Mouse (Mus musculus) lung, adult 2 months (tissue): ENCODE measurements at regions not wholly inside any gene's neighbourhood (a gene's known extent, or its start where the extent isn't known, plus 50 kb on each side); places are given as distances from the start of the nearest gene placed in this dataset.

ENCODE experiments used
- DNase-seq: peaks from one replicate; pipeline ENCODE4 v3.0.0; 2022
- H3K4me1 ChIP-seq: fragments of 200-500 bp; 2 replicates; pipeline ENCODE4 v1.6.1; 2011; ENCODE audit warnings: low read length; ENCODE audit not compliant: control insufficient read depth, insufficient read depth
- H3K4me3 ChIP-seq: fragments of 200-500 bp; replicated peaks from 2 replicates; pipeline ENCODE3; 2011; ENCODE audit warnings: low read depth, mild to moderate bottlenecking, control low read depth, low read length; ENCODE audit errors: extremely low read depth
- CTCF ChIP-seq: fragments of 200-500 bp; IDR thresholded peaks from 2 replicates; pipeline ENCODE4 v1.5.1; 2011; ENCODE audit warnings: mild to moderate bottlenecking, low read length, control low read depth; ENCODE audit not compliant: insufficient read depth
- POLR2A ChIP-seq: fragments of 200-500 bp; IDR thresholded peaks from 2 replicates; pipeline ENCODE4 v1.6.1; 2011; ENCODE audit warnings: low read depth, mild to moderate bottlenecking, control low read depth, low read length, borderline replicate concordance; ENCODE audit errors: extremely low read depth
- WGBS: fragments of 180-500 bp; shearing (Covaris S2); methylation state at CpG from one replicate; pipeline ENCODE4 v1.1.7; 2018; 5-methylcytosine and 5-hydroxymethylcytosine counted together

DNA sequence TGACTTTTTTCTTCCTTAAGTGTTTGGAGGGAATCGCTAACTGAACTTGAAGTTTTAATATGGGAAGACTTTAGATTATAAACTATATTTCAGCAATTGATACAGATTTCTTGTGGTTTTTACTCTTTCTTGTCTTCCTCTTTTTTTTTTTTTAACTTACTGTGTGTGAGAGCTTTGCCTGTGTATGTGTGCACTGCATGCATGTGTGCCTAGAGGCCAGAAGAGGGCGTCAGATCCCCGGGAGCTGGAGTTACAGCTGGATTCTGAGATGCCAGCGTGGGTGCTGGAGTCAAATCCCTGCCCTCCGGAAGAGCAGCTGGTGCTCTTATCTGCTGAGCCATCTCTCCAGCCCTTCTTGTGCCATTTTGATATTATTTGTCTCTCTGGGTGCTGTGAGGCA lies 129.6 kb downstream of the Trim33 start:
- Histone ChIP-seq H3K4me3 (no peak overlapping the region), H3K4me1 (no peaks in the 10 kb centered on the region)
- TF ChIP-seq POLR2A: no peak
- no peak for TF ChIP-seq CTCF
- 81% methylated on average over 5 of the region's 5 CpGs for WGBS
- no peak for DNase-seq

- Histone ChIP-seq H3K4me3 (no peak overlapping the region), H3K4me1 (no peaks in the 10 kb centered on the region)
- WGBS: 70% methylated on average over 2 of the region's 2 CpGs
- TF ChIP-seq POLR2A (no peak), CTCF (no peak)
- no peak for DNase-seq
Measured at GRCm38 (mm10) chr3:103412247-103412646, 133.2 kb downstream of the Trim33 start.

GRCm38 (mm10) chr3:103415051-103415695 lies 136.1 kb downstream of the Trim33 start:
- H3K4me3 ChIP-seq: no peak overlapping the region
- 74% methylated on average over 8 of the region's 8 CpGs for WGBS
- DNase-seq: no peak
- TF ChIP-seq CTCF (no peak), POLR2A (no peak)
- no peaks in the 10 kb centered on the region for H3K4me1 ChIP-seq

- no peak for DNase-seq
- H3K4me1 ChIP-seq: no peaks in the 10 kb centered on the region
- no peak for TF ChIP-seq POLR2A
- H3K4me3 ChIP-seq: no peak overlapping the region
- 7% methylated on average over 2 of the region's 2 CpGs for WGBS
Measured at GRCm38 (mm10) chr3:103416296-103416695, 137.2 kb downstream of the Trim33 start.

- H3K4me1 ChIP-seq: no peaks in the 10 kb centered on the region
- 89% methylated on average over 4 of the region's 4 CpGs for WGBS
- TF ChIP-seq POLR2A (no peak), CTCF (no peak)
- no peak for DNase-seq
- no peak overlapping the region for H3K4me3 ChIP-seq
Measured at GRCm38 (mm10) chr3:103417781-103418180, 138.7 kb downstream of the Trim33 start.

DNA sequence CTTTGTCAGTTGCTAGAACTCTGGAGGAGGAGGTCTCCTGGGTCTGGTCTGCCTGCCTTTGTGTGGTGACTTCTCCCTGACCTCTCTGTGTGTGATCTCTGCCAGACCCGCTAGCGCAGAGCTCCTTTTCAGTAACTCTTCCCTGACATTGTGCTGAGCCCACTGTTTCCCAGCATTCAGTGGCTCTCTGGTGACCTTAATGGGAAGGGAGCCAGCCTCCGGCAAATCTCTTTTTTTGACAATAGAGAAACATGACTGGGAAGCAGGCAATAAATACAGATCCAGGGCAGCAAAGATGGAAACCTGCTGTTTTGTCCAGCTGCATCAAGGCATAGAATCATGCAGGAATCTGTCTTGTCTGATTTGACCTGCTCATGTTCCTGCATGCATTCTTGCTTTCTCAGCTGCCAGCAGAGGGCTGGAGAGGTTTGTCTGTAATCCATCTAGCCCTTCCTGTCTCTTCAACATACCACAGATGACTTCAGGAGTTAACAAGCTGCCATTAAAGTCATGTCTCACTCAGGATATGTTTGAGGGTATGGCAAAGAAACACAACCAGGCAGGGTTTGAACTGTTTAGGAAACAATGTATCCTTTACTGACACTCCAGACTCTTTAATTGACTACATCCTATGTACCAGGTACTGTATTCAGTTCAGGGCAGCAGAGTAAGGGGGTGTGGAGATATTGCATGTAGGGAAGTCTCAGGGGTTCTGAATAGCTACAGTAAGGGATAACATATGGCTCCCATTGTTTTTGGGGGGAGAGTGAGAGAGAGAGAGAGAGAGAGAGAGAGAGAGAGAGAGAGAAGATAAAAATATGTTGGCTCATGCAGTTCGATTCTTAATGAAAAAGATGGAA lies 140.9 kb downstream of the Trim33 start:
- TF ChIP-seq CTCF (no peak), POLR2A (no peak)
- no peaks in the 10 kb centered on the region for H3K4me1 ChIP-seq
- DNase-seq: no peak
- no peak overlapping the region for H3K4me3 ChIP-seq
- WGBS: 24% methylated on average over 4 of the region's 4 CpGs

GRCm38 (mm10) chr3:103420621-103421274 lies 141.7 kb downstream of the Trim33 start:
- TF ChIP-seq POLR2A: no peak
- TF ChIP-seq CTCF: no peak
- H3K4me1 ChIP-seq: no peaks in the 10 kb centered on the region
- WGBS: 56% methylated on average over 12 of the region's 12 CpGs
- no peak overlapping the region for H3K4me3 ChIP-seq
- no peak for DNase-seq

DNA sequence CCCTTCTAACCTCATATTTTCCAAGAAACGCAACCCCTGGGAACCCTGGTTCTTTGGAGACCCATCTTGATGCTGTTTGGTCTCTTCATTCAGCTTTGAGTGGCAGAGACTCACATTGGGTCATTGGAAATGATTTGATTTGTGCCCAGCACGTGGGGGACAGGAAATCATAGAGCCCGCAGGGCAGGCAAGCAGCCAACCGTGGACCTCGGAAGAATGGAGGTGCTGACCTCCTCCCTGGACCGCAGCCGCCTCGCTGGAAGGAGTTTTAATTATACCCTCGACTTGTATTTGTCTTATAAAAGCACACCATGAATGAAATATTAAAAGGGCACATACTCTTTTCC lies 142.2 kb downstream of the Trim33 start:
- DNase-seq: no peak
- H3K4me3 ChIP-seq: no peak overlapping the region
- no peak for TF ChIP-seq CTCF
- 41% methylated on average over 9 of the region's 9 CpGs for WGBS
- no peaks in the 10 kb centered on the region for H3K4me1 ChIP-seq

DNA sequence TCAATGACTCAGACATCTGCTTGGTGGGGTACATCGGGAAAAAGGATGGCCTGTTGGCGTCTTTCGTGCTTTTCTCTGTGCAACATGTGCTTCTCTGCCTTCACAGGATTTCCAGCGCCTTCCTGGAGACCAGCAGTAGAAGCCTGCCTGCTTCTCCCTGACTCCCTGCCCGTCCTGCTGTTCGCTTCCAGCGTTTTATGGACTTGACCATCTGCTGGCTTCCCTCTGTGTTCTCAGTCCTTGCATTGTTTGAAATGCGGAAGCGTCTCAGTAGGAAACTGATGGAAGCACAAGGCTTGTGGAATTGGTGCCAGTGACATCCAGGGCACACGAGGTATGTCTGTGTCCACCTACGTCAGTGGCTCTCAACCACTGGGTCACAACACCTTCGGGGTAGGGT lies 143.7 kb downstream of the Trim33 start:
- Histone ChIP-seq H3K4me3 (no peak overlapping the region), H3K4me1 (no peaks in the 10 kb centered on the region)
- DNase-seq: no peak
- no peak for TF ChIP-seq CTCF
- no peak for TF ChIP-seq POLR2A
- 88% methylated on average over 12 of the region's 12 CpGs for WGBS

DNA sequence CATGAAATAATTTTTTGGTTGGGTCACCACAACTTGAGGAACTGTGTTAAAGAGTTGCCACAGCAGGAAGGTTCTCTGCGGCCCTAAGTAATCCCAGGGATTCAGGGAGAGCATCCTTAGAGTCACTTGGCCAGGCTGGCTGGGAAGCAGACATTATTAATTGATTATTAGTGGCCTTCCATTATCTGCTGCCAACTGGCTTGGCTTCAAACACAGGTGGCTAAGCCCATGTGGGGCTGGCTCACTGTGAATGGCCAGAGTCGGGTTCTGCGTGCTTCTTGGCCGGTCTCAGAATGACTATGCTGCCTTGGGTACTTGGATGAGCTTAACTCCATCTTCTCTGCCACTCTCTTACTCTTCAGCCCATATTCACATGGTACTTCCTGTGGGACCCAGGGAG lies 144.2 kb downstream of the Trim33 start:
- DNase-seq: no peak
- Histone ChIP-seq H3K4me3 (no peak overlapping the region), H3K4me1 (no peaks in the 10 kb centered on the region)
- TF ChIP-seq CTCF: no peak
- TF ChIP-seq POLR2A: no peak
- WGBS: 86% methylated on average over 4 of the region's 4 CpGs
